Mouse (Mus musculus): Measurements from ENCODE around the gene Tmem52.

- TF ChIP-seq HCFC1 (IDR thresholded peaks at IDR 0.05; ENCODE audit: borderline replicate concordance, insufficient read depth, low read length): no peak
- TF ChIP-seq ZC3H11A (IDR thresholded peaks at IDR 0.05; ENCODE audit: borderline replicate concordance, low read depth, low read length): no peak
These were observed 10.3 kb upstream of the Tmem52 start for GRCm38 (mm10) chr4:155458575-155458974.
